Mouse (Mus musculus): ENCODE measurements around the gene Rad54l2. TPM values are rescaled to one million over a fixed set of nuclear protein-coding genes. Genes with fewer than 3 reads are reported as not detected.
A peak's percentile ranks its signal among the peaks of the same experiment; 100 is the strongest.

Gene Rad54l2
- 24.9 and 25.5 TPM in 2 replicates for total RNA-seq (2014; rRNA removed)
- 3.0 and 4.6 TPM in 2 replicates for polyA plus RNA-seq (2015; fragmentation: Nextera tagmentation; extraction: Ambion mirVana)

DNA sequence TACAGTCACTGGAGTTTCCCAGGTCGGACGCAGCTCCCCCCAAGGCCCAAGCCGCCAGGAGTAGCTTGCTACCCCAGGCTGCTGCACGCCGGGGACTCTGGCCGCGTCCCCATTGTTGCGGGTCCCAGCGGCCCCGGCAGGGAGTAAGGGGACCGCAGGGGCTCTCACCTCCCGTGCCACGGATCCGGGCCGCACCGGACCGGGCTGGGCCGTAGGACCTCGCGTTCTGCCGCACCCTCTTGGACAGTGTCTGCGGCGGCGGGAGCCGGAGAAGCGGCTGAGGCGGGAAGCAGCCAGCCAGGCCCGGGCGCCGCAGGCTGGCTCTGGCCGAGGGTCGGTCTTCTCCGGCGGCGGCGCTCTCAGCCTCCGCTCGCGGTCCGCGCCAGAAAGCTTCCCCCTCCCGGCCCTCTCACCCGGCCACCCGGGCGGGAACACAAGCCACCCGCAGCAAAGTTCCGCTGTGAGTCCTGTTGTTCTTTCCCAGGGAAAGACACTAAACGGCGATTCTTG lies at the start of gene Rad54l2:
Rad54l2 (minus strand) TSS at position 383 of the 510 bp plus-strand sequence.
- DNase-seq (ENCODE audit: low spot score) (peak; percentile 84), ATAC-seq (ENCODE audit: low FRiP score) (peak; percentile 83)
- Histone ChIP-seq H3K27me3 (ENCODE audit: insufficient read depth, low read length) (no peaks in the 10 kb centered on the region), H3K36me3 (ENCODE audit: insufficient read depth, low read length) (no peaks in the 10 kb centered on the region), H3K4me3 (ENCODE audit: low read depth, low read length) (peak within 1 kb of the TSS; percentile 89), H3K4me2 (ENCODE audit: low read depth, low read length, poor library complexity, severe bottlenecking) (peak within 1 kb of the TSS; percentile 88), H3K27ac (ENCODE audit: low read depth, low read length) (peak within 1 kb of the TSS; percentile 84), H3K9me3 (ENCODE audit: low read length) (no peaks in the 10 kb centered on the region), H3K4me1 (ENCODE audit: insufficient read depth, low read length) (no peaks in the 10 kb centered on the region; the same call in 1 of the 2 replicates), H3K9ac (replicated peaks; ENCODE audit: low read length, poor library complexity, severe bottlenecking) (peak within 1 kb of the TSS; percentile 89)
- under 1% methylated on average over 48 of the region's 49 CpGs for WGBS
- 0 out of 2 replicates have a peak, but pooled peaks have one; percentile 19 for TF ChIP-seq CTCF (IDR thresholded peaks at IDR 0.05)

DNA sequence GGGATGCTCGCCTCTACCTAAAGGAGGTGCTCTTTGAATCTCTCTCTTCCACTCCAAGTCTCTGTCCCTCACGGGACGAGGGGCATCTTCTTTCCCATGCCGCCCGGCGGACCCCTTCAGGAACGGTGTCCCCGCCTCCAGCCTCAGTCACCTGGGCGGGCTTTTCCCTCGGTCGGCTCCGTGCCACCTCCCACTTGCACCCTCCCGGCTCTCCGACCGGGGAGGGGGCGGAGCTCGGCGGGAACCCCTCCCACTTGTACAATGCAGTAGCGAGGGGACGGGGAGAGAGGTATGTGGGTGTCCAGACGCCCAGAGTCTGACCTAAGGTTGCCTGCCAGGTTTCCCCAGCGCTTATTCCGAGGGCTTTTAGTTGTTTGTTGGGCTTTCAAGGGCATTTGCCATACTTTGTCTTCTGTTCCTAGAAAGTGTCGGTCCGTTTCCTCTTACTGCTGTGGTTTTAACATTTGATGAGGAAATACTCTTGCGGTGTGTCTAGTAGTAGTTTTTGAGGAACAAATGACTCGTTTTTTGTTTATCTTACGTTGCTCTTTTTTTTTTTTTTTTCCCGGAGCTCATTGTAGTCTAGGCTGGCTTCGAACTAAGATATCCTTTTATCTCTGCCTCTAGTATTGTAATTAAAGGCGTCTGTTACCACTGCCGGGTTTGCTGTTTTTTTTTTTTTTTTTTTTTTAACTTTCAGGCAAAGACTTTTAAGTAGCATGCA lies 33.5 kb upstream of the Rad54l2 start:
- Histone ChIP-seq H3K9me3 (ENCODE audit: low read length) (no peaks in the 10 kb centered on the region), H3K4me3 (ENCODE audit: low read depth, low read length) (peak overlapping the region; percentile 91), H3K9ac (replicated peaks; ENCODE audit: low read length, poor library complexity, severe bottlenecking) (peak overlapping the region; percentile 71), H3K27ac (ENCODE audit: low read depth, low read length) (peak overlapping the region; percentile 85), H3K27me3 (ENCODE audit: insufficient read depth, low read length) (no peaks in the 10 kb centered on the region), H3K36me3 (ENCODE audit: insufficient read depth, low read length) (no peaks in the 10 kb centered on the region), H3K4me2 (ENCODE audit: low read depth, low read length, poor library complexity, severe bottlenecking) (peak overlapping the region; percentile 97), H3K4me1 (ENCODE audit: insufficient read depth, low read length) (no peaks in the 10 kb centered on the region)
- ATAC-seq (ENCODE audit: low FRiP score) (peak; percentile 52), DNase-seq (ENCODE audit: low spot score) (peak; percentile 81)
- peak; percentile 24; the same call in 1 of the 2 replicates for TF ChIP-seq CTCF (IDR thresholded peaks at IDR 0.05)
- 3% methylated on average over 29 of the region's 32 CpGs for WGBS

DNA sequence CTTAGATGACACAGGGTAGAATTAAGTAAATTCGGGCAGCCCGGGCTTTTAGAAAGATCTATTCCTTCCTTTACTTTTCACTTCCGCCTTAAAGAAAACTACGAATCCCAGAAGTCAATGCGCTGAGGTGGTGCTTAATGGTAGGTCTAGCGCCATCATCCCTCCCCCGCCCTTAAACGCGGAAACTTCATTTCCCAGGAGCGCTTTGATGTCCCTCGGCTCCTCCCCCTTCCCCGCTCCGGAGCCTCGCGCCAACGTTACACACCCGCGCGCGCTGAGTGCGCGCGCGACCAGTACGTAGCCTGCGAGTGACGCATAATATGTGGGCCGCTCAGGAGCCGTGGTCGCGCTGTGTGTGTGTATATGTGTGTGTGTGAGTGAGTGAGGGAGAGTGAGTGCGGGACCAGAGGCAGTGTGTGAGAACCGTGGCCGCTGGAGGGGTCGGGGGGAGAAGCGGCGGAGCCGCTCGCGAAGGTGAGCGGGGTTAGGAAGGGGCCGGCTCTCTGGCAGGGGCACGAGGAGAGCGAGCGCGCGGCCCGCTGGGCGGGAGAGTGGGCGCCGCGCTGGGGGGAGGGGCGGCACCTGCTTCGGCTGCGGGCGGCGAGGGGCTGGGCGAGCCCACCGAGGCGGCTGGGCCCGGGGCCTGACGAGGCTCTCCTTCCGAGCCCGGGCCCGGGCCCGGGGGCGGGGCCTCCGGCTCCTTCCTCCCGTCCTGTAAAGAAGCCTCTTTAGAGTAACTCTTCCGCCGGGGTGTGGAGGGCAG lies 32.8 kb upstream of the Rad54l2 start, which contains the start of gene Dcaf1:
Dcaf1 (plus strand) TSS at position 257 of the 763 bp plus-strand sequence.
- Histone ChIP-seq H3K27ac (ENCODE audit: low read depth, low read length) (peak within 1 kb of the TSS; percentile 85), H3K36me3 (ENCODE audit: insufficient read depth, low read length) (no peaks in the 10 kb centered on the region), H3K4me2 (ENCODE audit: low read depth, low read length, poor library complexity, severe bottlenecking) (peak within 1 kb of the TSS; percentile 97), H3K9ac (replicated peaks; ENCODE audit: low read length, poor library complexity, severe bottlenecking) (peak within 1 kb of the TSS; percentile 71), H3K9me3 (ENCODE audit: low read length) (no peaks in the 10 kb centered on the region), H3K27me3 (ENCODE audit: insufficient read depth, low read length) (no peaks in the 10 kb centered on the region), H3K4me3 (ENCODE audit: low read depth, low read length) (peak within 1 kb of the TSS; percentile 91), H3K4me1 (ENCODE audit: insufficient read depth, low read length) (no peaks in the 10 kb centered on the region)
- under 1% methylated on average over 57 of the region's 71 CpGs for WGBS
- DNase-seq (ENCODE audit: low spot score) (peak; percentile 99), ATAC-seq (ENCODE audit: low FRiP score) (peak; percentile 99)
- TF ChIP-seq CTCF (IDR thresholded peaks at IDR 0.05): peak; percentile 37

DNA sequence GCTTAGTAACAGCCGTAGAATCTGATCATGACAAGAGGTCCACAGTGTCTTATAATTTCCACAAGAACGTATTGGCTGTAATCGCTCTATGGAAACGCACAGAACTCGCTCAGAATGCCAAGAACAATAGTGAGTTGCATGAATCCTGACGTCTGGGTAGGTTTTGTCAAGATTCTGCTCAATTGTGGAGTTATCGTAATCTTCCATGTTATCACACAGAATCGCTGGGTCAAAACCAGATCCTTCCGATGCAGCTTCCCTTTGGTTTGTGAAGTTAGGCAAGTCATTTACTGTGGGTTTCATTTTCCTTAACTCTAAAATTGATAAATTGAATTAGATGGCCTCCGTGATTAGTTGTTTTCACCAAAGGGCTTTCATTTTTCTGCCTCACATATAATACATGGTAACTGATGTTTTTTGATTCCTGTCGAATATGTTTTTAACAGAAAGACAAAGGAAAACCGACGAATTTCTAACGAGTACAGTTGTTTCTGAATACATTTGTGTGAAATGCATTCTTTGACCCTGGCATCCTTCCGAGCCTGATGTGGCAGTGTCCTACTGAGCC lies 32.1 kb upstream of the Rad54l2 start:
- ATAC-seq (ENCODE audit: low FRiP score) (no peak), DNase-seq (ENCODE audit: low spot score) (no peak)
- Histone ChIP-seq H3K4me2 (ENCODE audit: low read depth, low read length, poor library complexity, severe bottlenecking) (peak overlapping the region; percentile 45), H3K36me3 (ENCODE audit: insufficient read depth, low read length) (no peaks in the 10 kb centered on the region), H3K4me3 (ENCODE audit: low read depth, low read length) (peak overlapping the region; percentile 91), H3K9me3 (ENCODE audit: low read length) (no peaks in the 10 kb centered on the region), H3K27me3 (ENCODE audit: insufficient read depth, low read length) (no peaks in the 10 kb centered on the region), H3K9ac (replicated peaks; ENCODE audit: low read length, poor library complexity, severe bottlenecking) (peak overlapping the region; percentile 44), H3K27ac (ENCODE audit: low read depth, low read length) (peak overlapping the region; percentile 13; the same call in 1 of the 2 replicates), H3K4me1 (ENCODE audit: insufficient read depth, low read length) (no peaks in the 10 kb centered on the region)
- no peak for TF ChIP-seq CTCF (IDR thresholded peaks at IDR 0.05)
- WGBS: 48% methylated on average over 15 of the region's 15 CpGs

DNA sequence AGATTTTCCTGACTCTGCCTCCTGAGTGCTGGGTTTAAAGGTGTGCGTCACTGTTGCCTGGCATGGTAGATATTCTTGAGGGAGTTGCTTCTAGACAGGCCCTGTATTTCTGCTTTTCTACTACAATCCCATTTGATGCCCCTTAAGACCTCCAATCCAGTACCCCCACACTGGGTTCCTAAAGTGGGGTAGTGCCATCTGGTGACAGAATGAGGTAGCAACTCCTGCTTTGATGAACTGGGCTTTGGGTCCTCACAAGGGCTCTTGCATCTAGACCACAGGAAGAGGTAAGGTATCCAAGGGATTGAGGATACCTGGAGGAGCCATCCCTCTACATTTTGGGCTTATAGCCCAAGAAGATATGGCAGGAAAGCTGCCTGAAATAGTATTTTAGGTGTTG lies 30.2 kb upstream of the Rad54l2 start:
- H3K9ac ChIP-seq (replicated peaks; ENCODE audit: low read length, poor library complexity, severe bottlenecking): no peak overlapping the region
- no peak overlapping the region for H3K4me2 ChIP-seq (ENCODE audit: low read depth, low read length, poor library complexity, severe bottlenecking)
- 97% methylated on average over 1 of the region's 1 CpGs for WGBS
- no peaks in the 10 kb centered on the region for H3K9me3 ChIP-seq (ENCODE audit: low read length)
- DNase-seq (ENCODE audit: low spot score): peak; percentile 26
- H3K36me3 ChIP-seq (ENCODE audit: insufficient read depth, low read length): no peaks in the 10 kb centered on the region
- TF ChIP-seq CTCF (IDR thresholded peaks at IDR 0.05): peak; percentile 67
- H3K27me3 ChIP-seq (ENCODE audit: insufficient read depth, low read length): no peaks in the 10 kb centered on the region
- no peak overlapping the region for H3K27ac ChIP-seq (ENCODE audit: low read depth, low read length)
- no peak overlapping the region for H3K4me3 ChIP-seq (ENCODE audit: low read depth, low read length)
- ATAC-seq (ENCODE audit: low FRiP score): no peak
- no peaks in the 10 kb centered on the region for H3K4me1 ChIP-seq (ENCODE audit: insufficient read depth, low read length)
